Mouse (Mus musculus) stomach, embryonic 14.5 days (tissue): Measurements from ENCODE around the gene Btbd35f29. TPM values are rescaled to one million over a fixed set of nuclear protein-coding genes. Genes with fewer than 3 reads are reported as not detected.
"Not testable (repeated sequence)": the region's sequence is repeated elsewhere in the genome, so short reads cannot be mapped to it uniquely, and the experiment has no call there.

Experiments used
- ATAC-seq: fragments of 200-750 bp; cut with Nextera tagmentation; 2 replicates; pipeline ENCODE4 v1.8.0; 2017; ENCODE audit warnings: low read depth, moderate TSS enrichment; ENCODE audit not compliant: insufficient number of reproducible peaks, insufficient read depth, low FRiP score
- H3K27ac ChIP-seq: fragments of 300-500 bp; sonication (generic); 2 replicates; pipeline ENCODE4 v1.5.1; 2014; ENCODE audit warnings: mild to moderate bottlenecking, low read length, moderate library complexity, mixed read lengths
- H3K27me3 ChIP-seq: fragments of 300-500 bp; sonication (generic); 2 replicates; pipeline ENCODE4 v1.6.1; 2014; ENCODE audit warnings: low read length, control low read depth, mixed read lengths; ENCODE audit not compliant: control insufficient read depth, insufficient read depth
- H3K36me3 ChIP-seq: fragments of 300-500 bp; sonication (generic); 2 replicates; pipeline ENCODE4 v1.6.1; 2014; ENCODE audit warnings: mild to moderate bottlenecking, control low read depth, low read length, moderate library complexity, mixed read lengths; ENCODE audit not compliant: control insufficient read depth, insufficient read depth
- H3K4me1 ChIP-seq: fragments of 300-500 bp; sonication (generic); 2 replicates; pipeline ENCODE4 v1.6.1; 2014; ENCODE audit warnings: low read length, control low read depth, mixed read lengths; ENCODE audit not compliant: control insufficient read depth, insufficient read depth
- H3K4me2 ChIP-seq: fragments of 300-500 bp; sonication (generic); replicated peaks from 2 replicates; pipeline ENCODE4 v1.6.1; 2014; ENCODE audit warnings: low read depth, low read length, control low read depth
- H3K4me3 ChIP-seq: fragments of 300-500 bp; sonication (generic); 2 replicates; pipeline ENCODE4 v1.5.1; 2014; ENCODE audit warnings: low read depth, low read length, control low read depth
- H3K9ac ChIP-seq: fragments of 300-500 bp; sonication (generic); replicated peaks from 2 replicates; pipeline ENCODE4 v1.6.1; 2014; ENCODE audit warnings: low read depth, mild to moderate bottlenecking, control low read depth, low read length, moderate library complexity, mixed read lengths
- H3K9me3 ChIP-seq: fragments of 300-500 bp; sonication (generic); 2 replicates; pipeline ENCODE4 v1.6.1; 2016; ENCODE audit warnings: low read depth, low read length, control low read depth; ENCODE audit not compliant: control insufficient read depth
- WGBS: fragments of 180-500 bp; shearing (Covaris S2); extraction: QIAGEN DNeasy Blood & Tissue Kit; methylation state at CpG from one replicate; pipeline ENCODE4 v1.1.7; 2014; 5-methylcytosine and 5-hydroxymethylcytosine counted together
- polyA plus RNA-seq: library from polyadenylated mRNA; unstranded; fragments of >200 nt; fragmentation: Nextera tagmentation; extraction: Ambion mirVana; gene quantifications from 2 replicates; pipeline ENCODE4 v1.2.1, GENCODE M21; 2014

The Btbd35f29 gene
- polyA plus RNA-seq, 1 experiment from 2014 or later, result not detected

GRCm38 (mm10) chrX:31165193-31165592 lies 47.7 kb downstream of the Btbd35f29 start:
- ATAC-seq, H3K9me3 ChIP-seq, H3K36me3 ChIP-seq, H3K4me1 ChIP-seq, H3K27ac ChIP-seq, H3K4me2 ChIP-seq, H3K9ac ChIP-seq, H3K27me3 ChIP-seq, H3K4me3 ChIP-seq: not testable (repeated sequence)
- WGBS, result 90% methylated on average over 2 of the region's 3 CpGs

Other genes with a start within 250 kb of the Btbd35f29 start
- gene Spin2f, start 136.2 kb downstream of the Btbd35f29 start, polyA plus RNA-seq, result not detected in 2 replicates
- not detected in 2 replicates for gene Btbd35f26, start 218.8 kb downstream of the Btbd35f29 start, polyA plus RNA-seq